Mouse (Mus musculus): ENCODE data around the gene Nckap5. TPM values are rescaled to one million over a fixed set of nuclear protein-coding genes. Genes with fewer than 3 reads are reported as not detected.

Nckap5 gene
- polyA plus RNA-seq, 1 experiment: 0.11 TPM

DNA sequence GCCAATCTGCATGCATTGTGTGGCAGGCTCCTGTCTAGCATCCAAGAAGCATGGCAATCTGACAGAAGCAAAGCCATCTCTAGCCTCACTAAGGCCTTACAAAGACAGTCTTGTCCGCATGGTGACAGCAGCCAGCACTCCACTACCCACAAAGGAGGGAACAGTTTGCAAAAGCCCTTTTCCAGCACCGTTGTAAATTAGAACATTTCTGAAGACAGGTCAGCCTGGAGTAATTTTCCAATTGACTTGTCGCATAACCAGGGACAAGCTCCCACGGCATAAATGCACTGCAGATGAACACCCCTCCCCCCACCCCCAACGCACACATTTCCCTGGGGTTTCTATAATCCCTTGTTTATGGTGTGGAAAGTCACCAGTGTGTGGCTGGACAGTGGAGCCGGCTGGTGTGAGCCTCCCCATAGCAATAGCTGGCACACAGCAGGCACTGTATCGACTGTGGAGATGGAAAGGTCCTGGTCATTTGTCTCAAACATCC, 35.0 kb upstream of the Nckap5 start:
- no peak overlapping the region for H3K4me2 ChIP-seq (ENCODE audit: low read depth)
- H3ac ChIP-seq (ENCODE audit: control insufficient read depth, insufficient read length): no peak overlapping the region
- no peak overlapping the region for H3K4me3 ChIP-seq
- H3K27me3 ChIP-seq (ENCODE audit: control insufficient read depth, insufficient read depth, insufficient read length): no peaks in the 10 kb centered on the region
- H3K79me2 ChIP-seq (ENCODE audit: control insufficient read depth, insufficient read depth): no peaks in the 10 kb centered on the region
- TF ChIP-seq TCF12 (IDR thresholded peaks at IDR 0.05; ENCODE audit: insufficient read depth, poor library complexity, severe bottlenecking): no peak
- TF ChIP-seq MYOD1 (IDR thresholded peaks at IDR 0.05; ENCODE audit: control insufficient read depth in 1 of 3, insufficient read length in 2 of 3, low read depth in 2 of 3): no peak
- no peak for TF ChIP-seq POLR2A (IDR thresholded peaks at IDR 0.05; ENCODE audit: insufficient read length, low read depth)
- no peak for TF ChIP-seq SRF (IDR thresholded peaks at IDR 0.05; ENCODE audit: control insufficient read depth, insufficient read length, low read depth)
- TF ChIP-seq POLR2AphosphoS2 (IDR thresholded peaks at IDR 0.05; ENCODE audit: insufficient read length, low read depth): no peak
- TF ChIP-seq MAX (IDR thresholded peaks at IDR 0.05; ENCODE audit: low read depth): no peak
- TF ChIP-seq MYOG (IDR thresholded peaks at IDR 0.05; ENCODE audit: control insufficient read depth in 1 of 3, insufficient read depth in 1 of 3, insufficient read length in 2 of 3, low read depth in 2 of 3): no peak
- no peak for TF ChIP-seq USF1 (IDR thresholded peaks at IDR 0.05; ENCODE audit: low read depth)
- TF ChIP-seq REST (IDR thresholded peaks at IDR 0.05; ENCODE audit: insufficient read depth, insufficient read length): no peak
- no peak for TF ChIP-seq CEBPB (IDR thresholded peaks at IDR 0.05; ENCODE audit: insufficient read depth, poor library complexity, severe bottlenecking)
- TF ChIP-seq TCF3 (IDR thresholded peaks at IDR 0.05; ENCODE audit: insufficient read length, low read depth): no peak
- no peak for TF ChIP-seq E2F4 (IDR thresholded peaks at IDR 0.05; ENCODE audit: insufficient read depth)
- H3K36me3 ChIP-seq (ENCODE audit: control insufficient read depth, insufficient read depth): no peaks in the 10 kb centered on the region

GRCm38 (mm10) chr1:126861816-126862215, 31.2 kb upstream of the Nckap5 start:
- H3K36me3 ChIP-seq (ENCODE audit: control insufficient read depth, insufficient read depth): no peaks in the 10 kb centered on the region
- no peaks in the 10 kb centered on the region for H3K79me2 ChIP-seq (ENCODE audit: control insufficient read depth, insufficient read depth)
- TF ChIP-seq MYOD1 (IDR thresholded peaks at IDR 0.05; ENCODE audit: control insufficient read depth in 1 of 3, insufficient read length in 2 of 3, low read depth in 2 of 3) (no peak), USF1 (IDR thresholded peaks at IDR 0.05; ENCODE audit: low read depth) (no peak), SRF (IDR thresholded peaks at IDR 0.05; ENCODE audit: control insufficient read depth, insufficient read length, low read depth) (no peak), MYOG (IDR thresholded peaks at IDR 0.05; ENCODE audit: control insufficient read depth in 1 of 3, insufficient read depth in 1 of 3, insufficient read length in 2 of 3, low read depth in 2 of 3) (no peak), CEBPB (IDR thresholded peaks at IDR 0.05; ENCODE audit: insufficient read depth, poor library complexity, severe bottlenecking) (no peak), MAX (IDR thresholded peaks at IDR 0.05; ENCODE audit: low read depth) (no peak), TCF12 (IDR thresholded peaks at IDR 0.05; ENCODE audit: insufficient read depth, poor library complexity, severe bottlenecking) (no peak), POLR2A (IDR thresholded peaks at IDR 0.05; ENCODE audit: insufficient read length, low read depth) (no peak), E2F4 (IDR thresholded peaks at IDR 0.05; ENCODE audit: insufficient read depth) (no peak), REST (IDR thresholded peaks at IDR 0.05; ENCODE audit: insufficient read depth, insufficient read length) (no peak), TCF3 (IDR thresholded peaks at IDR 0.05; ENCODE audit: insufficient read length, low read depth) (no peak), POLR2AphosphoS2 (IDR thresholded peaks at IDR 0.05; ENCODE audit: insufficient read length, low read depth) (no peak)
- H3K27me3 ChIP-seq (ENCODE audit: control insufficient read depth, insufficient read depth, insufficient read length): no peaks in the 10 kb centered on the region
- no peak overlapping the region for H3ac ChIP-seq (ENCODE audit: control insufficient read depth, insufficient read length)
- H3K4me2 ChIP-seq (ENCODE audit: low read depth): no peak overlapping the region
- no peak overlapping the region for H3K4me3 ChIP-seq

DNA sequence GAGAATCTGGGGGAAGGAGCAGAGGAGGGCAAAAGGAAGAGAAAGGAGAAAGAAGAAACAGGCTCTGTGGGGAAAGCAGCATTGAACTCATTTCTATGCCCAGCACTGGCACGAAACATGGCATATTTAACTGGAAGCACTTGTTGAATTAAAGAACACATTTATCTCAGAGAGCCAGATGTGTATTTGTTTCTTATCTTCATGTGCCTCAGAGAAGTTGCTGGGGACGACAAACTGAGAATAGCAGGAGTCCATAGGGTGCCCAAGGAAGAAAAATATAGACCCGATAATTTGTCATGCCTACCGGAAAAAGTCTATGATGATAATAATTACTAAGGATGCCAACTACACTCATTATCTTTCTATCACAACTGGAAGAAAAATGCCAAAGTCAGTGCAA, 29.9 kb upstream of the Nckap5 start:
- TF ChIP-seq TCF3 (IDR thresholded peaks at IDR 0.05; ENCODE audit: insufficient read length, low read depth): no peak
- no peak for TF ChIP-seq TCF12 (IDR thresholded peaks at IDR 0.05; ENCODE audit: insufficient read depth, poor library complexity, severe bottlenecking)
- no peak for TF ChIP-seq USF1 (IDR thresholded peaks at IDR 0.05; ENCODE audit: low read depth)
- no peak for TF ChIP-seq E2F4 (IDR thresholded peaks at IDR 0.05; ENCODE audit: insufficient read depth)
- no peak for TF ChIP-seq MYOD1 (IDR thresholded peaks at IDR 0.05; ENCODE audit: control insufficient read depth in 1 of 3, insufficient read length in 2 of 3, low read depth in 2 of 3)
- TF ChIP-seq MYOG (IDR thresholded peaks at IDR 0.05; ENCODE audit: control insufficient read depth in 1 of 3, insufficient read depth in 1 of 3, insufficient read length in 2 of 3, low read depth in 2 of 3): no peak
- TF ChIP-seq SRF (IDR thresholded peaks at IDR 0.05; ENCODE audit: control insufficient read depth, insufficient read length, low read depth): no peak
- TF ChIP-seq MAX (IDR thresholded peaks at IDR 0.05; ENCODE audit: low read depth): no peak
- no peak for TF ChIP-seq REST (IDR thresholded peaks at IDR 0.05; ENCODE audit: insufficient read depth, insufficient read length)
- no peak for TF ChIP-seq POLR2A (IDR thresholded peaks at IDR 0.05; ENCODE audit: insufficient read length, low read depth)
- no peak for TF ChIP-seq POLR2AphosphoS2 (IDR thresholded peaks at IDR 0.05; ENCODE audit: insufficient read length, low read depth)
- TF ChIP-seq CEBPB (IDR thresholded peaks at IDR 0.05; ENCODE audit: insufficient read depth, poor library complexity, severe bottlenecking): no peak
- H3K4me2 ChIP-seq (ENCODE audit: low read depth): no peak overlapping the region

GRCm38 (mm10) chr1:126849481-126849880, 18.9 kb upstream of the Nckap5 start:
- Histone ChIP-seq H3K4me2 (ENCODE audit: low read depth) (no peak overlapping the region), H3K79me2 (ENCODE audit: control insufficient read depth, insufficient read depth) (no peaks in the 10 kb centered on the region), H3K4me3 (no peak overlapping the region), H3K36me3 (ENCODE audit: control insufficient read depth, insufficient read depth) (no peaks in the 10 kb centered on the region), H3K27me3 (ENCODE audit: control insufficient read depth, insufficient read depth, insufficient read length) (no peaks in the 10 kb centered on the region), H3ac (ENCODE audit: control insufficient read depth, insufficient read length) (no peak overlapping the region)
- no peak for TF ChIP-seq E2F4 (IDR thresholded peaks at IDR 0.05; ENCODE audit: insufficient read depth)
- no peak for TF ChIP-seq REST (IDR thresholded peaks at IDR 0.05; ENCODE audit: insufficient read depth, insufficient read length)
- TF ChIP-seq POLR2AphosphoS2 (IDR thresholded peaks at IDR 0.05; ENCODE audit: insufficient read length, low read depth): no peak
- no peak for TF ChIP-seq POLR2A (IDR thresholded peaks at IDR 0.05; ENCODE audit: insufficient read length, low read depth)
- no peak for TF ChIP-seq USF1 (IDR thresholded peaks at IDR 0.05; ENCODE audit: low read depth)
- TF ChIP-seq TCF3 (IDR thresholded peaks at IDR 0.05; ENCODE audit: insufficient read length, low read depth): no peak
- no peak for TF ChIP-seq CEBPB (IDR thresholded peaks at IDR 0.05; ENCODE audit: insufficient read depth, poor library complexity, severe bottlenecking)

More for the DNA sequence above, 29.9 kb upstream of the Nckap5 start:
- Histone ChIP-seq H3K36me3 (ENCODE audit: control insufficient read depth, insufficient read depth) (no peaks in the 10 kb centered on the region), H3K4me3 (no peak overlapping the region), H3K27me3 (ENCODE audit: control insufficient read depth, insufficient read depth, insufficient read length) (no peaks in the 10 kb centered on the region), H3ac (ENCODE audit: control insufficient read depth, insufficient read length) (no peak overlapping the region), H3K79me2 (ENCODE audit: control insufficient read depth, insufficient read depth) (no peaks in the 10 kb centered on the region)

All from myocyte (in vitro differentiated cells).